Mouse (Mus musculus): ENCODE measurements around the gene Samd14. TPM values are rescaled to one million over a fixed set of nuclear protein-coding genes. Genes with fewer than 3 reads are reported as not detected.

The Samd14 gene
- polyA plus RNA-seq, 1 experiment from 2014 or later = 32.3 TPM

DNA sequence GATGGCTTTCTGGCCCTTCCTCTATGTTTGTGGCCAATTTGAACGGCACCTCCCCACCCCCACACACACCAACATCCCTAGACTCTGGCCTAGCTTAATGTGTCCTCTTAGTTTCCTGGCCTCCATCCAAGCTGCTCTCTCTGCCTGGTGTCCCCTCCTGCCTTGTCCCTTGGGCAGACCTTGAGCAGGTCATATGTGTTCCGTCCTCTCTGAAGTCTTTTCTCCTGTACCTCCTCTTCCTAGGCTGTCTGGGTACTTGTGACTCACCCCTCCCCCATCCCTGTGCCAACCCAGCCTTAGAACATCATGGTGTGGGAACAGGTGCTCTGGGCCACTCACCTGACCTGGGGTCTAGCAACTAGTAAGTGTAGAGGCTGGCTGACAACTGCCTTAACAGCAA, 34.7 kb upstream of the Samd14 start:
- no peak for TF ChIP-seq CTCF (IDR thresholded peaks at IDR 0.05)
- H3K27me3 ChIP-seq = no peaks in the 10 kb centered on the region
- in situ Hi-C loops (cut with MboI; ENCODE audit: low pct_unique_long_range_greater_than_20kb) = loop anchor here (5.0 kb wide), 2 partner anchors 38 to 67 kb away; partner anchors contain the start of genes Col1a1 and Pdk2

GRCm38 (mm10) chr11:94976199-94976598, 33.5 kb upstream of the Samd14 start, which contains the start of gene Sgca:
TSS of gene Sgca (minus strand) at chr11:94976327.
- DNase-seq (ENCODE audit: low read depth, low spot score) (no peak), ATAC-seq (no peak)
- H3K27me3 ChIP-seq = no peaks in the 10 kb centered on the region
- ChIA-PET POLR2A (interaction anchor here (1.1 kb wide), 1 partner anchor 15 kb away, joined by 3 read pairs; the partner anchor contains the start of gene Ppp1r9b), CTCF (interaction anchor here (1.4 to 1.6 kb wide), 4 partner anchors 12 to 40 kb away, joined by 3 to 5 read pairs (median 5); no protein-coding TSS in a partner anchor)
- in situ Hi-C loops (cut with MboI; ENCODE audit: low pct_unique_long_range_greater_than_20kb) = loop anchor here (5.0 kb wide), 1 partner anchor 66 kb away; the partner anchor contains the start of gene Pdk2
- TF ChIP-seq CTCF (IDR thresholded peaks at IDR 0.05) = no peak

More for the DNA sequence above, 34.7 kb upstream of the Samd14 start:
- POLR2A ChIA-PET = interaction anchor here (1.1 kb wide), 1 partner anchor 16 kb away, joined by 3 read pairs; the partner anchor contains the start of gene Ppp1r9b
- ATAC-seq = no peak
- DNase-seq (ENCODE audit: low read depth, low spot score) = no peak
- CTCF ChIA-PET = interaction anchor here (0.7 to 1.6 kb wide), 2 partner anchors 12 to 16 kb away, joined by 3 read pairs; partner anchors contain the start of gene Ppp1r9b

DNA sequence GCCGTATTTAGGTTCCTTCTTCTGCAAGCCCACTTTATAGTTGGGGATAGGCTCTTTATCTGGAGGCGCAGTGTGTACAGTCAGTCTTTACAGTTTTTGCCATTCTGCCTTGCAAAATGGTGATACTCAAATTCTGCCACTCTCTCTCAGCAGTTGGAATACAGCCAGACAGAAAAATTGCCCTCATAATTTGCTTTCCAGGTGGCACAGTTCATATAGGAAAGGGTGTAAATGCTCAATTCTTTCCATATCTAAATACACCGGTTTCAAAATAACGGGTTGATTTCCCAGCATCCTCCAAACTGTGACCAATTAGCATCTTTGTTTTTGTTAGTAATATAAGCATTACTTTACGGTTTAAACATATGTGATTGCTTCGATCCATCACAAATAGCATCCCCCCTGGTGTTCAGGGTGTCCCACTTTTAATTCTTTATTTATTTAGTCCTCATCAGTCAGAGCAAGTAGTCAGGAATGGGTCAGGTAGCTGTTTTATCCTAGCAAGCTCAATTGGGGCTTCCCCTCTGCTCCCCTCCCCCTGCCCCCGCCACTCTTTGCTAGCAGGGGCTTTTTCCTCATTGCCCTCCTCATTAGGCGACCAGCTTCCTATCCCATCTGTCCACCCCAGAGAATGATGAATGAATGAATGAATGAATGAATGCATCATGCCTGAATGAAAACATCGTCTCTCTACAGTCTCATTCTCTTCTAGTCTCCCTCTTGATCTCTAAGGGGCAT, 31.3 kb upstream of the Samd14 start:
- in situ Hi-C loops (cut with MboI; ENCODE audit: low pct_unique_long_range_greater_than_20kb) = loop anchor here (5.0 kb wide), 1 partner anchor 64 kb away; the partner anchor contains the start of gene Pdk2
- ChIA-PET CTCF (interaction anchor here (0.8 to 2.4 kb wide), 8 partner anchors 10 to 134 kb away, joined by 3 to 13 read pairs (median 5); partner anchors contain the start of gene Pdk2), POLR2A (no interaction called here)
- no peak for ATAC-seq
- no peaks in the 10 kb centered on the region for H3K27me3 ChIP-seq
- no peak for TF ChIP-seq CTCF (IDR thresholded peaks at IDR 0.05)
- no peak for DNase-seq (ENCODE audit: low read depth, low spot score)

DNA sequence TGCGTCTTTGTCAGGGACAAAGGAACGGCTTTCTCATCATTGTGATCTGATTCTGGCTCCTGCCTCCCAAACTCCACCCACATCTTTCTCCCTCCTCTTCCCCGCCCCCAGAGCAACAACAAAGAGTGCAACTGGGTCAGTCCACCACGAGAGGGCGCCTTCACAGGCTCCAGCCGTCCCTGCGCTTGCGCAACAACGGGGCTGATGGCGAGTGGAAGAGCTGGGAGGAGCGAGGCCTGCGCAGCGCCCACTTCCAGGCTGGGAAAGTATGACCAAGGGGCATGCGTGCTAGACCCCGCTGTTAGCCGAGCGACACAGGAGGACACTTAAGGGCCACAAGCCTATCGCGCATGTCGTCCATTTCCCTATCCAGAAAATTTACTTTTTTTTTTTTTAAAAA, 30.7 kb upstream of the Samd14 start:
- ATAC-seq = peak; percentile 62
- POLR2A ChIA-PET = interaction anchor here (1.6 kb wide), 1 partner anchor 11 kb away, joined by 6 read pairs; no protein-coding TSS in a partner anchor
- in situ Hi-C loops (cut with MboI; ENCODE audit: low pct_unique_long_range_greater_than_20kb) = loop anchor here (5.0 kb wide), 1 partner anchor 63 kb away; the partner anchor contains the start of gene Pdk2
- CTCF ChIA-PET = interaction anchor here (0.8 to 2.4 kb wide), 6 partner anchors 10 to 133 kb away, joined by 3 to 13 read pairs (median 5); no protein-coding TSS in a partner anchor
- no peaks in the 10 kb centered on the region for H3K27me3 ChIP-seq
- TF ChIP-seq CTCF (IDR thresholded peaks at IDR 0.05) = peak; percentile 98
- no peak for DNase-seq (ENCODE audit: low read depth, low spot score)

DNA sequence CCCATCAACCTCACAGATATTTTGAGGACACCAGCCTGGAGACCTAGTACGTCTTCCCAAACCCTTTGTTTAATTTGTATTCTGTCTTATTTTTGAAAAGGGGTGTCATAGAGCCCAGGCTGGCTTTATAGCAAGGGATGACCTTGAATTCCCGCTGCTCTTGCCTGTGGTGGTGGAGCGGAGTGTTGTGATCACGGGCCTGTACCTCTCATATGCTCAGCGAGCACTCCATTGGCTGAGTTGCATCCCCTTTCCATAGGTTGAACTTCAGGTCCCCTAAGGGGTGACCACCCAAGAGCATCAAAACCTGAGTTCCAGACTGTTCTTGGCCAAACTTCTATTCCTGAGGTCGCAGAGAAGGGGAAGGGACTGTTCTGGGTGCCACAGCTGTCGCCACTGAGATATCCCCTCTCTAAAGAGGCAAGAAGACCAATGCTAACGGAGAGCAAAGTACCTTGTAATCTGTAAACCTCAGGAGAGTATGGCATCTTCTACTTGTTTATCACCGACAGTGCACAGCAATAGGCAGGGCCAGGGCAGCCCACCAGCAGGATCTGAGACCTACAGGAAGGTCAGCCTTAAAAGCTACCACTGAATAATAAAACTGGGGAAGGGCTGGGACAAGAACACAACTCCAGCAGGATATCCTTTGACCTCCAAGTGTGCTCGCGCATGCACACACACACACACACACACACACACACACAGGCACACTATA, 30.1 kb upstream of the Samd14 start:
- ATAC-seq = no peak
- CTCF ChIA-PET = interaction anchor here (0.8 to 2.4 kb wide), 6 partner anchors 10 to 133 kb away, joined by 3 to 13 read pairs (median 5); no protein-coding TSS in a partner anchor
- no peak for DNase-seq (ENCODE audit: low read depth, low spot score)
- POLR2A ChIA-PET = interaction anchor here (1.6 kb wide), 1 partner anchor 10 kb away, joined by 6 read pairs; no protein-coding TSS in a partner anchor
- no peak for TF ChIP-seq CTCF (IDR thresholded peaks at IDR 0.05)
- no peaks in the 10 kb centered on the region for H3K27me3 ChIP-seq
- in situ Hi-C loops (cut with MboI; ENCODE audit: low pct_unique_long_range_greater_than_20kb) = loop anchor here (5.0 kb wide), 1 partner anchor 63 kb away; the partner anchor contains the start of gene Pdk2

GRCm38 (mm10) chr11:94985140-94985539, 24.5 kb upstream of the Samd14 start:
- CTCF ChIA-PET = no interaction called here
- ATAC-seq (no peak), DNase-seq (ENCODE audit: low read depth, low spot score) (no peak)
- H3K27me3 ChIP-seq = no peaks in the 10 kb centered on the region
- in situ Hi-C loops (cut with MboI; ENCODE audit: low pct_unique_long_range_greater_than_20kb) = no loop called here
- POLR2A ChIA-PET = no interaction called here
- no peak for TF ChIP-seq CTCF (IDR thresholded peaks at IDR 0.05)

DNA sequence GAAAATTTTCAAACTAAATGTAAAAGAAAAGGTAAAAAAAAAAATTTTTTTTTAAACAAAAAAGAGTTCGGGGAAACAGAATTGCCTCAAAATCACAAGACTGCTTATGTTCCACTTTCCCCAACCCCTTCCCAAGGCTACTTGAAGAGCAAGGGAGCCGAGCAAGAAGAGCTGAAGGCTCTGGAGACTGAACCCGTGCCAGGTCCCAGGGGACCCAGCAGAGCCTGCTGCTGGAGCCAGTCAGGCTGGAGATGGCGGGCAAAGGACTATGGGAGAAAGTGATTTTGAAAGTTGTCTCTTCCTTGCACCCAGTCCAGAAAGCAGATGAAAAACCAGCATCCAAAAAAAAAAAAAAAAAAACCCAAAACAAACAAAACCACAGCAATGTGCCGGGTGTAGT, 23.9 kb upstream of the Samd14 start:
- TF ChIP-seq CTCF (IDR thresholded peaks at IDR 0.05) = no peak
- in situ Hi-C loops (cut with MboI; ENCODE audit: low pct_unique_long_range_greater_than_20kb) = no loop called here
- ATAC-seq = no peak

DNA sequence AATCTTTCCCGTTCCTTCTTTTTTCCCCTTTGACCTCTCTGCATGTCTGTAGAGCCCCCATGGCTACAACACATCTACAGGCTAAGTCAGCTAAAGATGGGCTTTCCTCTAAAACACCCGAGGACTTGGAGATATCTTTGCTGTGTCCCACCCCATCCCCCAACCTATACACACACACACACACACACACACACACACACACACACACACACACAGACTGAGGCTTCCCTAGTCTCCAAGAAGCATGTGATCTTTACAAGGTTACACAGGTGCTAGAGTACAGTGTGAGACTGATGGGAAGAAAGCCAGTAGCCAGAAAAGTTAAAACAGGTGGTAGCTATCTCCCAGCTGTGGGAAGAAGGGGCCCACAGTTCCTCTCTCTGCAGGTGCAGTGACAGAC, 23.2 kb upstream of the Samd14 start:
- in situ Hi-C loops (cut with MboI; ENCODE audit: low pct_unique_long_range_greater_than_20kb) = no loop called here
- H3K27me3 ChIP-seq = no peaks in the 10 kb centered on the region
- DNase-seq (ENCODE audit: low read depth, low spot score) (no peak), ATAC-seq (no peak)
- ChIA-PET POLR2A (interaction anchor here (0.6 kb wide), 1 partner anchor 102 kb away, joined by 3 read pairs; no protein-coding TSS in a partner anchor), CTCF (interaction anchor here (1.0 to 1.3 kb wide), 3 partner anchors 14 to 44 kb away, joined by 3 to 6 read pairs (median 5); no protein-coding TSS in a partner anchor)
- no peak for TF ChIP-seq CTCF (IDR thresholded peaks at IDR 0.05)

More for the DNA sequence above, 23.9 kb upstream of the Samd14 start:
- CTCF ChIA-PET = interaction anchor here (1.3 kb wide), 1 partner anchor 14 kb away, joined by 6 read pairs; no protein-coding TSS in a partner anchor
- H3K27me3 ChIP-seq = no peaks in the 10 kb centered on the region
- POLR2A ChIA-PET = interaction anchor here (0.7 kb wide), 1 partner anchor 34 kb away, joined by 7 read pairs; no protein-coding TSS in a partner anchor
- DNase-seq (ENCODE audit: low read depth, low spot score) = no peak

GRCm38 (mm10) chr11:94987341-94987740, 22.3 kb upstream of the Samd14 start:
- ChIA-PET POLR2A (interaction anchor here (0.5 to 0.6 kb wide), 2 partner anchors 75 to 101 kb away, joined by 3 read pairs; no protein-coding TSS in a partner anchor), CTCF (interaction anchor here (0.9 to 1.3 kb wide), 3 partner anchors 13 to 45 kb away, joined by 3 to 5 read pairs (median 3); no protein-coding TSS in a partner anchor)
- DNase-seq (ENCODE audit: low read depth, low spot score) = no peak
- no peaks in the 10 kb centered on the region for H3K27me3 ChIP-seq
- ATAC-seq = no peak
- in situ Hi-C loops (cut with MboI; ENCODE audit: low pct_unique_long_range_greater_than_20kb) = no loop called here
- TF ChIP-seq CTCF (IDR thresholded peaks at IDR 0.05) = no peak

DNA sequence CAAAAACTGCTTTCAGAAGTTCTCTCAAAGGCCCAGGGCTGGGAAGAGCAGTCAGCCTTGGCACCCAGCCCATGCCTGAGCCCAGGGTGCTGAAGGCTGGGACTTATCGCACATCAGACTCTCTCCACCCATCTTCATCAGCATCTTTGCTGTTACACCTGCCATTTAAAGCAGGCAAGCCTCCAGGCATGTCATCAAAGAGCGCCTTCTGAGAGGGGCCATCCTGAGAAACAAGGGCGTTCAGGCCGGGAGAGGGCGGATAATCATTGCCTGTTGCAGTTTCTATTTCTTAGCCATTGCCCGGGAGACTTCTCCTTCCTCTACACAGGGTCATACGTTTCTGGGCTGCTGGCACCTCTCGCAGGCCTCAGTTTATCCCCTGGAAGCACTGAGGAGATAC, 21.8 kb upstream of the Samd14 start:
- in situ Hi-C loops (cut with MboI; ENCODE audit: low pct_unique_long_range_greater_than_20kb) = no loop called here
- ChIA-PET POLR2A (no interaction called here), CTCF (interaction anchor here (0.9 kb wide), 1 partner anchor 13 kb away, joined by 3 read pairs; no protein-coding TSS in a partner anchor)
- TF ChIP-seq CTCF (IDR thresholded peaks at IDR 0.05) = no peak
- no peak for DNase-seq (ENCODE audit: low read depth, low spot score)
- no peaks in the 10 kb centered on the region for H3K27me3 ChIP-seq
- ATAC-seq = no peak

Measured in Patski (cell line).